In genomic region chr7:142094301-142095143, GRCm38 (mm10) we compare ENCODE assay signal across 9 mouse cellular contexts. TPM values are rescaled to one million over a fixed set of nuclear protein-coding genes. Genes with fewer than 3 reads are reported as not detected.
A peak's percentile ranks its signal among the peaks of the same experiment; 100 is the strongest.
DNase-seq lines count a peak whose midpoint lies in the region; ATAC-seq lines count a peak whose summit lies in the region.
"Had no signal": no experiment of that assay in that cellular context is flagged by ENCODE, and none has a peak within 500 bp of the region (broad histone marks: within the 10 kb centered on the region; RNA-seq: fewer than 3 reads in every experiment).

No protein-coding gene starts in this region.

- under 1% methylated on average over 88 of the region's 89 CpGs for WGBS in midbrain, embryonic 12.5 days
- WGBS in stomach, embryonic 16.5 days, result 1% methylated on average over 80 of the region's 89 CpGs

- peak overlapping the region; percentile 84 for H3K4me2 ChIP-seq in midbrain, embryonic 12.5 days (replicated peaks)
- H3K4me2 ChIP-seq in stomach, embryonic 16.5 days (ENCODE audit: low read depth, low read length), result peak overlapping the region; percentile 93

- intact Hi-C loops in heart, postnatal 10 days (cut with DNase I), result loop anchor here (10.0 kb wide), 1 partner anchor 170 kb away; no protein-coding TSS in a partner anchor
- intact Hi-C loops in left cerebral cortex, postnatal 25 days (cut with DNase I), result loop anchor here (2.0 kb wide), 1 partner anchor 142 kb away; no protein-coding TSS in a partner anchor

- no peaks in the 10 kb centered on the region for H3K9me3 ChIP-seq in midbrain, embryonic 12.5 days
- H3K9me3 ChIP-seq in stomach, embryonic 16.5 days (replicated peaks; ENCODE audit: control insufficient read depth, low read length), result no peaks in the 10 kb centered on the region

- ATAC-seq in midbrain, embryonic 12.5 days (ENCODE audit: low FRiP score, low read depth), result peak; percentile 42
- ATAC-seq in stomach, embryonic 16.5 days (ENCODE audit: insufficient read depth, low FRiP score), result peak; percentile 48

- no peaks in the 10 kb centered on the region for H3K36me3 ChIP-seq in midbrain, embryonic 12.5 days
- H3K36me3 ChIP-seq in stomach, embryonic 16.5 days (ENCODE audit: control insufficient read depth, insufficient read depth, low read length), result no peaks in the 10 kb centered on the region

- peak overlapping the region; percentile 93 for H3K9ac ChIP-seq in midbrain, embryonic 12.5 days (replicated peaks)
- peak overlapping the region; percentile 87 for H3K9ac ChIP-seq in stomach, embryonic 16.5 days (ENCODE audit: low read length)

- peak overlapping the region; percentile 92 for H3K27ac ChIP-seq in midbrain, embryonic 12.5 days (replicated peaks)
- H3K27ac ChIP-seq in stomach, embryonic 16.5 days (ENCODE audit: low read length), result peak overlapping the region; percentile 44; the same call in 1 of the 2 replicates

- DNase-seq in embryo, embryonic 10.5 days (ENCODE audit: low spot score), result peak; percentile 37
- DNase-seq in embryo, embryonic 10 days (ENCODE audit: low spot score), result no peak
- peak; percentile 14 for DNase-seq in ES-CJ7 (ENCODE audit: low read depth, low spot score)
- DNase-seq in embryo, embryonic 9.5 days (ENCODE audit: extremely low spot score), result peak; percentile 35
- peak; percentile 57 to 60 for DNase-seq in heart, postnatal 10 days
- peak; percentile 70 to 81 for DNase-seq in left cerebral cortex, postnatal 25 days (ENCODE audit: low spot score in 2 of 2)

- H3K4me1 ChIP-seq in midbrain, embryonic 12.5 days, result peaks cover 55% of the 10 kb centered on the region
- H3K4me1 ChIP-seq in stomach, embryonic 16.5 days (ENCODE audit: control insufficient read depth, insufficient read depth, low read length), result peaks cover 16% of the 10 kb centered on the region

- H3K4me3 ChIP-seq in midbrain, embryonic 12.5 days, result peak overlapping the region; percentile 88
- peak overlapping the region; percentile 76 for H3K4me3 ChIP-seq in stomach, embryonic 16.5 days (replicated peaks; ENCODE audit: low read length)

- H3K27me3 ChIP-seq in midbrain, embryonic 12.5 days, result peaks cover 37% of the 10 kb centered on the region
- peaks cover 32% of the 10 kb centered on the region for H3K27me3 ChIP-seq in stomach, embryonic 16.5 days (ENCODE audit: control insufficient read depth, insufficient read depth, low read length)

RNA-seq across cellular contexts. Expression of gene Dusp8, which starts 1.1 kb away (rescaled TPM):
- 10 to 100 TPM; 28.0 to 30.0 TPM for total RNA-seq in heart, postnatal 10 days (2021)
- 100 to 1,000 TPM; 152 TPM for total RNA-seq in left cerebral cortex, postnatal 25 days (2021)
- 41.5 and 44.3 TPM in 2 replicates for polyA plus RNA-seq in midbrain, embryonic 12.5 days (2016; fragmentation: Nextera tagmentation; extraction: Ambion mirVana)
- polyA plus RNA-seq in stomach, embryonic 16.5 days (2015; fragmentation: Nextera tagmentation; extraction: Ambion mirVana), result 6.4 TPM in 2 replicates

RNA-seq across cellular contexts. Expression of gene Gm45618, which starts 26.0 kb away (rescaled TPM):
- not detected for total RNA-seq in heart, postnatal 10 days (2021)
- not detected for total RNA-seq in left cerebral cortex, postnatal 25 days (2021)
- not detected in 2 replicates for polyA plus RNA-seq in midbrain, embryonic 12.5 days (2016; fragmentation: Nextera tagmentation; extraction: Ambion mirVana)
- polyA plus RNA-seq in stomach, embryonic 16.5 days (2015; fragmentation: Nextera tagmentation; extraction: Ambion mirVana), result not detected in 2 replicates
- total RNA-seq: layer of hippocampus, adult 8-10 months had no signal

RNA-seq across cellular contexts. Expression of gene Mob2, which starts 33.7 kb away (rescaled TPM):
- total RNA-seq in heart, postnatal 10 days (2021), result 10 to 100 TPM; 39.4 to 43.2 TPM
- total RNA-seq in left cerebral cortex, postnatal 25 days (2021), result 10 to 100 TPM; 33.7 to 37.8 TPM
- 50.6 and 50.9 TPM in 2 replicates for polyA plus RNA-seq in midbrain, embryonic 12.5 days (2016; fragmentation: Nextera tagmentation; extraction: Ambion mirVana)
- polyA plus RNA-seq in stomach, embryonic 16.5 days (2015; fragmentation: Nextera tagmentation; extraction: Ambion mirVana), result 73.9 and 75.9 TPM in 2 replicates

RNA-seq across cellular contexts. Expression of gene Gm39115, which starts 41.3 kb away (rescaled TPM):
- total RNA-seq in heart, postnatal 10 days (2021), result not detected
- not detected for total RNA-seq in left cerebral cortex, postnatal 25 days (2021)
- not detected in 2 replicates for polyA plus RNA-seq in midbrain, embryonic 12.5 days (2016; fragmentation: Nextera tagmentation; extraction: Ambion mirVana)
- polyA plus RNA-seq in stomach, embryonic 16.5 days (2015; fragmentation: Nextera tagmentation; extraction: Ambion mirVana), result not detected in 2 replicates
- total RNA-seq: layer of hippocampus, adult 8-10 months had no signal

RNA-seq across cellular contexts. Expression of gene Gm45337, which starts 49.9 kb away (rescaled TPM):
- not detected for total RNA-seq in heart, postnatal 10 days (2021)
- total RNA-seq in left cerebral cortex, postnatal 25 days (2021), result not detected
- polyA plus RNA-seq in midbrain, embryonic 12.5 days (2016; fragmentation: Nextera tagmentation; extraction: Ambion mirVana), result not detected in 2 replicates
- polyA plus RNA-seq in stomach, embryonic 16.5 days (2015; fragmentation: Nextera tagmentation; extraction: Ambion mirVana), result not detected in 2 replicates
- total RNA-seq: layer of hippocampus, adult 8-10 months had no signal

Comparison
In these comparisons a context has a peak if more than half of its experiments do, and no peak if none do; other contexts are left out.
1. RNA of gene Dusp8, which starts 1.1 kb away (total RNA-seq): 152 TPM in left cerebral cortex, postnatal 25 days; 28.0 to 30.0 TPM in heart, postnatal 10 days; every median in the first group is over 4 times any median in the second.